Mouse (Mus musculus): ENCODE data around the gene Nphp4. TPM values are rescaled to one million over a fixed set of nuclear protein-coding genes. Genes with fewer than 3 reads are reported as not detected.

The Nphp4 gene
- polyA plus RNA-seq, 1 experiment from 2014 or later = 5.7 TPM

GRCm38 (mm10) chr4:152609196-152609595, 132.7 kb downstream of the Nphp4 start:
- H3K36me3 ChIP-seq (ENCODE audit: control insufficient read depth, insufficient read depth) = no peaks in the 10 kb centered on the region
- H3K27me3 ChIP-seq (replicated peaks; ENCODE audit: control insufficient read depth, insufficient read depth, low read length) = no peaks in the 10 kb centered on the region
- H3K4me1 ChIP-seq (replicated peaks; ENCODE audit: control insufficient read depth, insufficient read depth, low read length) = 0 out of 2 replicates have a peak, but pooled peaks cover 6% of the 10 kb centered on the region
- no peak overlapping the region for H3K4me3 ChIP-seq (replicated peaks; ENCODE audit: low read length)
- no peak overlapping the region for H3K9ac ChIP-seq (replicated peaks; ENCODE audit: low read depth, low read length)
- H3K9me3 ChIP-seq (ENCODE audit: control insufficient read depth, low read length) = 0 out of 2 replicates have a peak, but pooled peaks cover 2% of the 10 kb centered on the region
- 0 out of 2 replicates have a peak, but pooled peaks have one; percentile 28 for ATAC-seq
- no peak overlapping the region for H3K27ac ChIP-seq (ENCODE audit: low read length)
- no peak overlapping the region for H3K4me2 ChIP-seq (ENCODE audit: low read length)
- 76% methylated on average over 2 of the region's 2 CpGs for WGBS

DNA sequence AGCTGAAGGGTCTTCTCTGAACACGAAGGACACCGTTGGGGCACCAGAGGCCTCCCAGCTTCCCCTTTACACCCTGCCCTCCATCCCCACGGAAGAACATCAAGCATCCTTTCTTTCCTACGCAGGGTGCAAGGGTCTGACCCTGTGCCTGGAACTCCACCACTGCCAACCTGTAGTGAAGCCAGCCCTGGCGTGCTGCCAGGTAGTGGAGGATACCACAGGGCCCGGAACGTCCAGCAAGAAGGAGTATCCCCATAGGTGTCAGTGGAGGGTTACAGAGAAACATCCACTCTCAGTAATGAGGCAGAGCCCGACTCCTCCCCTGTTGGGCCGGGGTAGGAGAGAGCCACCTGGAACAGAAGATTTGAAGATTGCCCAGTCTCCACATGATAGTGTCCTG, 133.5 kb downstream of the Nphp4 start:
- ATAC-seq = no peak
- Histone ChIP-seq H3K4me2 (ENCODE audit: low read length) (no peak overlapping the region), H3K9me3 (ENCODE audit: control insufficient read depth, low read length) (0 out of 2 replicates have a peak, but pooled peaks cover 2% of the 10 kb centered on the region), H3K27ac (ENCODE audit: low read length) (no peak overlapping the region), H3K27me3 (replicated peaks; ENCODE audit: control insufficient read depth, insufficient read depth, low read length) (no peaks in the 10 kb centered on the region), H3K9ac (replicated peaks; ENCODE audit: low read depth, low read length) (no peak overlapping the region), H3K4me1 (replicated peaks; ENCODE audit: control insufficient read depth, insufficient read depth, low read length) (0 out of 2 replicates have a peak, but pooled peaks cover 6% of the 10 kb centered on the region), H3K36me3 (ENCODE audit: control insufficient read depth, insufficient read depth) (no peaks in the 10 kb centered on the region), H3K4me3 (replicated peaks; ENCODE audit: low read length) (no peak overlapping the region)
- WGBS = 83% methylated on average over 9 of the region's 9 CpGs

Other genes starting within 250 kb of the Nphp4 start
- gene Gpr153, start 202.5 kb upstream of the Nphp4 start, polyA plus RNA-seq (2015; fragmentation: Nextera tagmentation; extraction: Ambion mirVana) = 4.4 and 6.2 TPM in 2 replicates
- not detected in 2 replicates for gene Hes3, start 185.0 kb upstream of the Nphp4 start, polyA plus RNA-seq (2015; fragmentation: Nextera tagmentation; extraction: Ambion mirVana)
- gene Icmt, start 179.5 kb upstream of the Nphp4 start, polyA plus RNA-seq (2015; fragmentation: Nextera tagmentation; extraction: Ambion mirVana) = 20.7 and 21.3 TPM in 2 replicates
- gene Rnf207, start 157.7 kb upstream of the Nphp4 start, polyA plus RNA-seq (2015; fragmentation: Nextera tagmentation; extraction: Ambion mirVana) = 2.4 and 4.0 TPM in 2 replicates
- 173 and 196 TPM in 2 replicates for gene Rpl22, start 151.0 kb upstream of the Nphp4 start, polyA plus RNA-seq (2015; fragmentation: Nextera tagmentation; extraction: Ambion mirVana)
- 26.4 and 33.5 TPM in 2 replicates for gene Chd5, start 138.1 kb upstream of the Nphp4 start, polyA plus RNA-seq (2015; fragmentation: Nextera tagmentation; extraction: Ambion mirVana)
- gene Kcnab2, start 1.2 kb downstream of the Nphp4 start, polyA plus RNA-seq (2015; fragmentation: Nextera tagmentation; extraction: Ambion mirVana) = 15.1 and 19.2 TPM in 2 replicates

Data from forebrain, embryonic 16.5 days (tissue).